Mouse (Mus musculus): ENCODE measurements around the gene Ap3s2. TPM values are rescaled to one million over a fixed set of nuclear protein-coding genes. Genes with fewer than 3 reads are reported as not detected.

The Ap3s2 gene
- total and polyA plus RNA-seq, 3 experiments: 8.3 to 91.2 (median 18.2) TPM

GRCm38 (mm10) chr7:79878455-79879025 is 41.9 kb downstream of the Ap3s2 start:
- no peaks in the 10 kb centered on the region for H3K79me2 ChIP-seq (ENCODE audit: control insufficient read depth, insufficient read depth, low read length, poor library complexity)
- H3K9ac ChIP-seq (ENCODE audit: control insufficient read depth, low read depth, low read length, poor library complexity, severe bottlenecking): no peak overlapping the region
- no peaks in the 10 kb centered on the region for H3K9me3 ChIP-seq (replicated peaks; ENCODE audit: insufficient read depth, low read length)
- H3K4me3 ChIP-seq (ENCODE audit: control insufficient read depth in 1 of 2, insufficient read depth in 1 of 2, low read depth in 2 of 2, low read length in 2 of 2): no peak overlapping the region
- H3K36me3 ChIP-seq (ENCODE audit: control insufficient read depth in 1 of 2, insufficient read depth in 2 of 2, low read length in 2 of 2): no peaks in the 10 kb centered on the region
- H3K4me1 ChIP-seq (ENCODE audit: control insufficient read depth in 1 of 2, insufficient read depth in 2 of 2, low read length in 2 of 2): no peaks in the 10 kb centered on the region
- H3K27ac ChIP-seq (ENCODE audit: control insufficient read depth, low read depth, low read length): no peak overlapping the region
- H3K27me3 ChIP-seq (ENCODE audit: control insufficient read depth in 1 of 2, insufficient read depth in 2 of 2, low read length in 2 of 2): no peaks in the 10 kb centered on the region
- TF ChIP-seq USF2 (IDR thresholded peaks at IDR 0.05; ENCODE audit: borderline replicate concordance in 1 of 2, insufficient read depth in 1 of 2, low read depth in 1 of 2, low read length in 2 of 2) (no peak), MAFK (IDR thresholded peaks at IDR 0.05; ENCODE audit: borderline replicate concordance, low read depth, low read length) (no peak), MAX (IDR thresholded peaks at IDR 0.05; ENCODE audit: low read length) (no peak), E2F4 (IDR thresholded peaks at IDR 0.05; ENCODE audit: borderline replicate concordance, low read depth, low read length) (no peak), HCFC1 (IDR thresholded peaks at IDR 0.05; ENCODE audit: low read depth, low read length) (no peak), POLR2A (IDR thresholded peaks at IDR 0.05; ENCODE audit: control insufficient read depth in 1 of 2, insufficient read depth in 1 of 2, low read depth in 1 of 2, low read length in 2 of 2, poor library complexity in 1 of 2) (no peak), ELF1 (IDR thresholded peaks at IDR 0.05; ENCODE audit: low read depth, low read length) (no peak), GATA1 (IDR thresholded peaks at IDR 0.05; ENCODE audit: low read depth, low read length) (no peak), CTCF (IDR thresholded peaks at IDR 0.05 in 2 of 3, conservative IDR thresholded peaks at IDR 0.05 in 1 of 3; ENCODE audit: control insufficient read depth in 1 of 3, insufficient read depth in 1 of 3, low read depth in 2 of 3, low read length in 3 of 3, poor library complexity in 1 of 3, severe bottlenecking in 1 of 3) (no peak), KAT2A (conservative IDR thresholded peaks at IDR 0.05; ENCODE audit: low read depth, low read length) (no peak), MYB (IDR thresholded peaks at IDR 0.05; ENCODE audit: low read depth, low read length) (no peak), ZKSCAN1 (IDR thresholded peaks at IDR 0.05; ENCODE audit: low read depth, low read length) (no peak), CHD2 (IDR thresholded peaks at IDR 0.05; ENCODE audit: low read length) (no peak), POLR2AphosphoS2 (IDR thresholded peaks at IDR 0.05; ENCODE audit: low read length) (no peak), MYC (IDR thresholded peaks at IDR 0.05; ENCODE audit: low read depth, low read length) (no peak), SIN3A (IDR thresholded peaks at IDR 0.05; ENCODE audit: low read length) (no peak), UBTF (IDR thresholded peaks at IDR 0.05; ENCODE audit: borderline replicate concordance, insufficient read depth, low read depth, low read length) (no peak)
- no peak for DNase-seq (ENCODE audit: low read depth, low spot score)

GRCm38 (mm10) chr7:79873407-79873806 is 47.0 kb downstream of the Ap3s2 start:
- H3K27me3 ChIP-seq (ENCODE audit: control insufficient read depth in 1 of 2, insufficient read depth in 2 of 2, low read length in 2 of 2): no peaks in the 10 kb centered on the region
- peaks cover 0 to 3% of the 10 kb centered on the region in 2 experiments; a peak in 2 of 4 replicates for H3K36me3 ChIP-seq (ENCODE audit: control insufficient read depth in 1 of 2, insufficient read depth in 2 of 2, low read length in 2 of 2)
- no peaks in the 10 kb centered on the region for H3K79me2 ChIP-seq (ENCODE audit: control insufficient read depth, insufficient read depth, low read length, poor library complexity)
- TF ChIP-seq MYB (IDR thresholded peaks at IDR 0.05; ENCODE audit: low read depth, low read length): no peak
- no peak for TF ChIP-seq KAT2A (conservative IDR thresholded peaks at IDR 0.05; ENCODE audit: low read depth, low read length)
- TF ChIP-seq BHLHE40 (IDR thresholded peaks at IDR 0.05; ENCODE audit: borderline replicate concordance, low read depth, low read length): no peak
- TF ChIP-seq HCFC1 (IDR thresholded peaks at IDR 0.05; ENCODE audit: low read depth, low read length): no peak
- no peak for TF ChIP-seq NELFE (IDR thresholded peaks at IDR 0.05; ENCODE audit: low read depth, low read length)
- no peak for TF ChIP-seq ELF1 (IDR thresholded peaks at IDR 0.05; ENCODE audit: low read depth, low read length)
- TF ChIP-seq USF2 (IDR thresholded peaks at IDR 0.05; ENCODE audit: borderline replicate concordance in 1 of 2, insufficient read depth in 1 of 2, low read depth in 1 of 2, low read length in 2 of 2): no peak
- no peak for TF ChIP-seq UBTF (IDR thresholded peaks at IDR 0.05; ENCODE audit: borderline replicate concordance, insufficient read depth, low read depth, low read length)
- no peak for TF ChIP-seq MYC (IDR thresholded peaks at IDR 0.05; ENCODE audit: low read depth, low read length)
- no peak for TF ChIP-seq ZKSCAN1 (IDR thresholded peaks at IDR 0.05; ENCODE audit: low read depth, low read length)
- TF ChIP-seq POLR2A (IDR thresholded peaks at IDR 0.05; ENCODE audit: control insufficient read depth in 1 of 2, insufficient read depth in 1 of 2, low read depth in 1 of 2, low read length in 2 of 2, poor library complexity in 1 of 2): no peak
- TF ChIP-seq POLR2AphosphoS2 (IDR thresholded peaks at IDR 0.05; ENCODE audit: low read length): no peak
- TF ChIP-seq MAX (IDR thresholded peaks at IDR 0.05; ENCODE audit: low read length): no peak
- 0 out of 4 replicates have a peak, but pooled peaks cover 0 to 5% of the 10 kb centered on the region in 2 experiments for H3K4me1 ChIP-seq (ENCODE audit: control insufficient read depth in 1 of 2, insufficient read depth in 2 of 2, low read length in 2 of 2)
- H3K9me3 ChIP-seq (replicated peaks; ENCODE audit: insufficient read depth, low read length): no peaks in the 10 kb centered on the region
- H3K4me3 ChIP-seq (ENCODE audit: control insufficient read depth in 1 of 2, insufficient read depth in 1 of 2, low read depth in 2 of 2, low read length in 2 of 2): no peak overlapping the region
- DNase-seq (ENCODE audit: low read depth, low spot score): no peak
- no peak overlapping the region for H3K27ac ChIP-seq (ENCODE audit: control insufficient read depth, low read depth, low read length)
- H3K9ac ChIP-seq (ENCODE audit: control insufficient read depth, low read depth, low read length, poor library complexity, severe bottlenecking): no peak overlapping the region

All from MEL (cell line).